Mouse (Mus musculus) stomach, adult 2 months (tissue): ENCODE data around the gene Eral1. TPM values are rescaled to one million over a fixed set of nuclear protein-coding genes. Genes with fewer than 3 reads are reported as not detected.

Experiments used
- polyA plus RNA-seq: library from polyadenylated mRNA; depleted of rRNA; stranded (reverse); fragments of >200 nt; gene quantifications from 2 replicates; pipeline ENCODE4 v1.2.3, GENCODE M21; 2012; rRNA removed

The Eral1 gene
- polyA plus RNA-seq: 13.7 and 15.4 TPM in 2 replicates

GRCm38 (mm10) chr11:78079961-78080921, at the start of gene Eral1:
TSS of gene Eral1 (minus strand) at chr11:78080383.

GRCm38 (mm10) chr11:78094504-78095143, 14.4 kb upstream of the Eral1 start, which contains the start of gene Fam222b:
TSS of gene Fam222b (plus strand) at chr11:78094660.

GRCm38 (mm10) chr11:78037831-78038752, 42.1 kb downstream of the Eral1 start, which contains the start of gene Flot2:
TSS of gene Flot2 (plus strand) at chr11:78037931.

GRCm38 (mm10) chr11:78031947-78032808, 48.0 kb downstream of the Eral1 start, which contains the start of gene Dhrs13:
TSS of gene Dhrs13 (plus strand) at chr11:78032280.

Other genes starting within 250 kb of the Eral1 start
- 0.37 and 0.39 TPM in 2 replicates for gene Pipox, start 186.3 kb downstream of the Eral1 start, polyA plus RNA-seq
- gene Sez6, start 149.6 kb downstream of the Eral1 start, polyA plus RNA-seq: 1.1 and 1.7 TPM in 2 replicates
- gene Phf12, start 97.6 kb downstream of the Eral1 start, polyA plus RNA-seq: 16.2 and 19.2 TPM in 2 replicates
- 3.2 and 5.0 TPM in 2 replicates for gene Dhrs13, start 48.1 kb downstream of the Eral1 start, polyA plus RNA-seq
- 24.7 and 30.1 TPM in 2 replicates for gene Flot2, start 42.5 kb downstream of the Eral1 start, polyA plus RNA-seq
- gene Fam222b, start 14.3 kb upstream of the Eral1 start, polyA plus RNA-seq: 8.2 and 9.1 TPM in 2 replicates
- gene Traf4, start 85.2 kb upstream of the Eral1 start, polyA plus RNA-seq: 56.3 and 88.1 TPM in 2 replicates
- gene Nek8, start 96.3 kb upstream of the Eral1 start, polyA plus RNA-seq: 6.4 and 6.5 TPM in 2 replicates
- 23.7 and 47.3 TPM in 2 replicates for gene Tlcd1, start 96.3 kb upstream of the Eral1 start, polyA plus RNA-seq
- gene Rpl23a, start 103.2 kb upstream of the Eral1 start, polyA plus RNA-seq: 14.0 and 21.6 TPM in 2 replicates
- 17.3 and 32.5 TPM in 2 replicates for gene Rab34, start 108.0 kb upstream of the Eral1 start, polyA plus RNA-seq
- gene Proca1, start 113.0 kb upstream of the Eral1 start, polyA plus RNA-seq: 0.09 and 0.15 TPM in 2 replicates
- gene Sdf2, start 165.4 kb upstream of the Eral1 start, polyA plus RNA-seq: 49.4 and 60.2 TPM in 2 replicates
- gene Supt6, start 165.6 kb upstream of the Eral1 start, polyA plus RNA-seq: 14.7 and 15.7 TPM in 2 replicates
- gene 2610507B11Rik, start 181.4 kb upstream of the Eral1 start, polyA plus RNA-seq: 46.4 and 52.0 TPM in 2 replicates
- gene BC030499, start 210.5 kb upstream of the Eral1 start, polyA plus RNA-seq: 0.06 TPM in 2 replicates
- 2.4 and 4.1 TPM in 2 replicates for gene Spag5, start 221.1 kb upstream of the Eral1 start, polyA plus RNA-seq
- gene Aldoc, start 242.6 kb upstream of the Eral1 start, polyA plus RNA-seq: 5.7 and 6.7 TPM in 2 replicates
- 35.8 and 40.6 TPM in 2 replicates for gene Pigs, start 248.0 kb upstream of the Eral1 start, polyA plus RNA-seq